Comparison of ENCODE assay signal across 9 mouse cellular contexts in the genomic region with DNA sequence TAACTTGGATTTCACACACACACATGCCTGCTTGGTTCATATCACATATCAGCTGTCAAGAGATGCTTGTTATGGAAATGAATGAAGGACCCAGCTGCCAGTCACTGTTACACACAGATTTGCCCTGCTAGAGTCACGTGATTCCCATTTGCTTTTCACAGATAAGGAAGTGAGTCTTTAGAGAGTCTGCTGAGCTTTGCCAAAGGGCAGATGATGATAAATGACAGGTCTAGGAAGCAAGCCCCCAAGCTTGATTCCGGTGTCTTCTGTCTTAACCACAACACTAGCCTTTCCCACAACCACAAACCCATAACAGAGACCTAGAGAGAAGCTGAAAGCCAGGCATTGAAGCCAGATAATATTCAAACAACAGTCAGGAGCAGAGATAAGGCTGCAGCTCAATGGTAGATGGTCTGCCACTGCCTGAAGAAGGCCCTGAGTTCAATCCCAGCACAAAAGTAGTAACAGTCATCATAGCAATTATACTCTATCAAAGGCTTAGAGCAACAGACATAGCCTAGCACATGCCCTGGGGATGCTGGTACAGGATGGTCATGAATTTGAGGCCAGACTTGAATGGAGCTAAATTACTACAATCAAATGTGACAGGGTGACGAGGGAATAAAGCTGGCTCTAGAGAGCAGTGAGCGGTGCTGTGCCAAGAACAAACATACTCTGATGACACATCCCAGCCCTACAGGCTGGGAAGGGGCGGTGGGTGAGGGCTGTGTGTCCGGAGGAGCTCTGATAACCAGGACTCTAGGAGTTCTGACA.
DNase-seq lines count a peak whose midpoint lies in the region; ATAC-seq and TF ChIP-seq lines count a peak whose summit lies in the region.
"Had no signal": no experiment of that assay in that cellular context is flagged by ENCODE, and none has a peak within 500 bp of the region (broad histone marks: within the 10 kb centered on the region; RNA-seq: fewer than 3 reads in every experiment).

No protein-coding gene starts in this region.

- H3K27ac ChIP-seq in heart, embryonic 14.5 days (replicated peaks in 1 of 2; ENCODE audit: control insufficient read depth in 1 of 2, insufficient read depth in 1 of 2, low read depth in 2 of 2, low read length in 2 of 2) = peak overlapping the region; percentile 50 to 53; a peak in 3 of 4 replicates
- no peak overlapping the region for H3K27ac ChIP-seq in heart, embryonic 10.5 days
- H3K27ac ChIP-seq in liver, postnatal 0 days (ENCODE audit: low read depth) = no peak overlapping the region

- H3K9ac ChIP-seq in heart, embryonic 14.5 days (ENCODE audit: low read length) = no peak overlapping the region
- no peak overlapping the region for H3K9ac ChIP-seq in liver, postnatal 0 days (replicated peaks)

- no peak for TF ChIP-seq POLR2A in brain, embryonic 14.5 days (IDR thresholded peaks at IDR 0.05; ENCODE audit: borderline replicate concordance, extremely low read depth, insufficient read depth, insufficient read length, poor library complexity, severe bottlenecking)

- no peaks in the 10 kb centered on the region for H3K36me3 ChIP-seq in heart, embryonic 14.5 days (ENCODE audit: control insufficient read depth, insufficient read depth, low read length)
- no peaks in the 10 kb centered on the region for H3K36me3 ChIP-seq in heart, embryonic 10.5 days
- H3K36me3 ChIP-seq in liver, postnatal 0 days (replicated peaks; ENCODE audit: insufficient read depth, low read length) = no peaks in the 10 kb centered on the region

- H3K27me3 ChIP-seq in heart, embryonic 14.5 days (ENCODE audit: control insufficient read depth, insufficient read depth, low read length) = no peaks in the 10 kb centered on the region
- H3K27me3 ChIP-seq in heart, embryonic 10.5 days (ENCODE audit: insufficient read depth, poor library complexity, severe bottlenecking) = peaks cover 15% of the 10 kb centered on the region; the same call in 1 of the 2 replicates
- H3K27me3 ChIP-seq in liver, postnatal 0 days (ENCODE audit: insufficient read depth, low read length) = peaks cover 10% of the 10 kb centered on the region; the same call in 1 of the 2 replicates

- TF ChIP-seq CTCF in brain, embryonic 14.5 days (IDR thresholded peaks at IDR 0.05; ENCODE audit: borderline replicate concordance, extremely low read depth, insufficient read depth, insufficient read length) = no peak
- TF ChIP-seq CTCF in liver, postnatal 0 days (IDR thresholded peaks at IDR 0.05; ENCODE audit: low read depth) = no peak

- DNase-seq in heart, embryonic 10.5 days (ENCODE audit: low spot score) = no peak
- peak; percentile 96 for DNase-seq in 416B (ENCODE audit: low read depth)
- peak; percentile 85 for DNase-seq in brain, embryonic 14.5 days (ENCODE audit: low read depth)
- DNase-seq in liver, postnatal 0 days = no peak
- DNase-seq in testis, postnatal 14 days (ENCODE audit: low spot score) = no peak
- no peak for DNase-seq in cerebellum, adult 8-10 months
- DNase-seq in kidney, postnatal 25 days = no peak
- DNase-seq: right cerebral cortex, adult 18-20 months had no signal

- H3K4me2 ChIP-seq in heart, embryonic 14.5 days (ENCODE audit: low read length) = no peak overlapping the region
- H3K4me2 ChIP-seq in liver, postnatal 0 days (ENCODE audit: low read depth, low read length) = no peak overlapping the region

- no peaks in the 10 kb centered on the region for H3K9me3 ChIP-seq in heart, embryonic 14.5 days (ENCODE audit: control insufficient read depth, low read length)
- no peaks in the 10 kb centered on the region for H3K9me3 ChIP-seq in heart, embryonic 10.5 days
- no peaks in the 10 kb centered on the region for H3K9me3 ChIP-seq in liver, postnatal 0 days (ENCODE audit: low read length)

- peak; percentile 44; the same call in 1 of the 2 replicates for ATAC-seq in heart, embryonic 14.5 days (ENCODE audit: insufficient number of reproducible peaks, insufficient read depth, low FRiP score, low read depth)
- peak; percentile 76 for ATAC-seq in liver, postnatal 0 days

- no peak overlapping the region for H3K4me3 ChIP-seq in heart, embryonic 14.5 days (ENCODE audit: control insufficient read depth in 1 of 2, insufficient read depth in 1 of 2, low read depth in 1 of 2, low read length in 2 of 2)
- H3K4me3 ChIP-seq in heart, embryonic 10.5 days = no peak overlapping the region
- H3K4me3 ChIP-seq in liver, postnatal 0 days (ENCODE audit: low read depth, low read length) = no peak overlapping the region

- no peak for TF ChIP-seq EP300 in liver, postnatal 0 days (IDR thresholded peaks at IDR 0.05; ENCODE audit: low read depth)

- H3K4me1 ChIP-seq in heart, embryonic 14.5 days (ENCODE audit: control insufficient read depth in 2 of 2, insufficient read depth in 2 of 2, low read length in 2 of 2) = peaks cover 12 to 15% of the 10 kb centered on the region in 2 experiments
- H3K4me1 ChIP-seq in heart, embryonic 10.5 days = peaks cover 17% of the 10 kb centered on the region; the same call in 1 of the 2 replicates
- no peaks in the 10 kb centered on the region for H3K4me1 ChIP-seq in liver, postnatal 0 days (ENCODE audit: insufficient read depth)

- WGBS in heart, embryonic 14.5 days = 26% methylated on average over 6 of the region's 6 CpGs
- 36% methylated on average over 6 of the region's 6 CpGs for WGBS in heart, embryonic 10.5 days
- 40% methylated on average over 6 of the region's 6 CpGs for whole genome bisulfite sequencing in liver, postnatal 0 days (ENCODE audit: insufficient replicate concordance)

Comparison
In these comparisons a context has a peak if more than half of its experiments do, and no peak if none do; other contexts are left out.
1. H3K27ac ChIP-seq: peak in heart, embryonic 14.5 days (2 of 2); none in heart, embryonic 10.5 days (single experiment) and liver, postnatal 0 days (single experiment).
2. DNase-seq: peak in 416B (single experiment) and brain, embryonic 14.5 days (single experiment); none in heart, embryonic 10.5 days (single experiment), liver, postnatal 0 days (single experiment), testis, postnatal 14 days (single experiment), cerebellum, adult 8-10 months (single experiment) and kidney, postnatal 25 days (0 of 2).